Mouse (Mus musculus) testis, adult 10 weeks (tissue): ENCODE measurements around the gene Atp5g3. TPM values are rescaled to one million over a fixed set of nuclear protein-coding genes. Genes with fewer than 3 reads are reported as not detected.

Experiments
- polyA plus RNA-seq: library from polyadenylated mRNA; stranded (reverse); fragments of 350-450 nt; fragmentation: Illumina TruSeq; extraction: RNeasy Lipid Tissue Mini Kit (QIAGEN cat#74804); gene quantifications from one replicate; pipeline ENCODE4 v1.2.3, GENCODE M21; 2014; ENCODE audit warnings: low read depth, low replicate concordance

Gene Atp5g3
- 111 TPM for polyA plus RNA-seq

GRCm38 (mm10) chr2:73911175-73911700 lies at the start of gene Atp5g3:
Gene Atp5g3 (minus strand): TSS chr2:73911326.

GRCm38 (mm10) chr2:73892464-73893296 lies 18.4 kb downstream of the Atp5g3 start, which contains the start of gene Atf2:
Gene Atf2 (minus strand): TSS chr2:73892639.

Other genes with a start within 250 kb of the Atp5g3 start
- gene Chn1, start 136.0 kb downstream of the Atp5g3 start, polyA plus RNA-seq = 101 TPM
- gene Atf2, start 18.7 kb downstream of the Atp5g3 start, polyA plus RNA-seq = 175 TPM